Mouse (Mus musculus) limb, embryonic 15.5 days (tissue): ENCODE measurements at regions not wholly inside any gene's neighbourhood (a gene's known extent, or its start where the extent isn't known, plus 50 kb on each side); places are given as distances from the start of the nearest gene placed in this dataset.

Experiments used
- ATAC-seq: fragments of 200-750 bp; cut with Nextera tagmentation; 2 replicates; pipeline ENCODE4 v1.8.0; 2017; ENCODE audit warnings: low read depth, moderate TSS enrichment; ENCODE audit not compliant: insufficient number of reproducible peaks, low FRiP score, low TSS enrichment
- H3K27ac ChIP-seq: fragments of 300-500 bp; sonication (generic); 2 replicates; pipeline ENCODE4 v1.5.1; 2015; ENCODE audit warnings: moderate library complexity, mild to moderate bottlenecking, inconsistent platforms
- H3K27me3 ChIP-seq: fragments of 300-500 bp; sonication (generic); 2 replicates; pipeline ENCODE4 v1.6.1; 2015; ENCODE audit warnings: inconsistent platforms
- H3K36me3 ChIP-seq: fragments of 300-500 bp; sonication (generic); 2 replicates; pipeline ENCODE4 v1.6.1; 2015; ENCODE audit warnings: inconsistent platforms
- H3K4me1 ChIP-seq: fragments of 300-500 bp; sonication (generic); 2 replicates; pipeline ENCODE4 v1.6.1; 2015; ENCODE audit warnings: inconsistent platforms
- H3K4me2 ChIP-seq: fragments of 300-500 bp; sonication (generic); 2 replicates; pipeline ENCODE4 v1.6.1; 2015; ENCODE audit warnings: mild to moderate bottlenecking, inconsistent platforms
- H3K4me3 ChIP-seq: fragments of 300-500 bp; sonication (generic); 2 replicates; pipeline ENCODE4 v1.5.1; 2015; ENCODE audit warnings: mild to moderate bottlenecking, inconsistent platforms
- H3K9ac ChIP-seq: fragments of 300-500 bp; sonication (generic); 2 replicates; pipeline ENCODE4 v1.6.1; 2015; ENCODE audit warnings: inconsistent platforms
- H3K9me3 ChIP-seq: fragments of 300-500 bp; sonication (generic); 2 replicates; pipeline ENCODE4 v1.6.1; 2016; ENCODE audit warnings: inconsistent platforms
- WGBS: fragments of 180-500 bp; shearing (Covaris S2); methylation state at CpG from one replicate; pipeline ENCODE4 v1.1.7; 2015; 5-methylcytosine and 5-hydroxymethylcytosine counted together

GRCm38 (mm10) chr2:124751832-124752231 lies 316.1 kb upstream of the Slc24a5 start:
- no peak for ATAC-seq
- Histone ChIP-seq H3K9ac (no peak overlapping the region), H3K27ac (no peak overlapping the region), H3K4me3 (no peak overlapping the region), H3K27me3 (no peaks in the 10 kb centered on the region), H3K4me1 (no peaks in the 10 kb centered on the region), H3K9me3 (no peaks in the 10 kb centered on the region), H3K36me3 (no peaks in the 10 kb centered on the region), H3K4me2 (no peak overlapping the region)
- WGBS: 81% methylated on average over 4 of the region's 4 CpGs

GRCm38 (mm10) chr2:124753717-124754116 lies 314.2 kb upstream of the Slc24a5 start:
- no peak for ATAC-seq
- Histone ChIP-seq H3K4me1 (no peaks in the 10 kb centered on the region), H3K4me2 (no peak overlapping the region), H3K27ac (no peak overlapping the region), H3K4me3 (no peak overlapping the region), H3K36me3 (no peaks in the 10 kb centered on the region), H3K27me3 (no peaks in the 10 kb centered on the region), H3K9ac (no peak overlapping the region), H3K9me3 (no peaks in the 10 kb centered on the region)
- WGBS: 79% methylated on average over 5 of the region's 5 CpGs

- no peak overlapping the region for H3K4me2 ChIP-seq
- 90% methylated on average over 4 of the region's 4 CpGs for WGBS
- no peaks in the 10 kb centered on the region for H3K36me3 ChIP-seq
- H3K27me3 ChIP-seq: no peaks in the 10 kb centered on the region
- H3K4me1 ChIP-seq: no peaks in the 10 kb centered on the region
- no peak overlapping the region for H3K9ac ChIP-seq
- no peak overlapping the region for H3K4me3 ChIP-seq
- H3K27ac ChIP-seq: no peak overlapping the region
- no peaks in the 10 kb centered on the region for H3K9me3 ChIP-seq
- no peak for ATAC-seq
These were observed 312.7 kb upstream of the Slc24a5 start for GRCm38 (mm10) chr2:124755244-124755643.

GRCm38 (mm10) chr2:124758992-124759391 lies 308.9 kb upstream of the Slc24a5 start:
- ATAC-seq: no peak
- no peak overlapping the region for H3K27ac ChIP-seq
- H3K27me3 ChIP-seq: no peaks in the 10 kb centered on the region
- no peak overlapping the region for H3K4me2 ChIP-seq
- H3K36me3 ChIP-seq: no peaks in the 10 kb centered on the region
- no peaks in the 10 kb centered on the region for H3K4me1 ChIP-seq
- H3K4me3 ChIP-seq: no peak overlapping the region
- 83% methylated on average over 2 of the region's 2 CpGs for WGBS
- no peak overlapping the region for H3K9ac ChIP-seq
- H3K9me3 ChIP-seq: no peaks in the 10 kb centered on the region

- ATAC-seq: no peak
- 53% methylated on average over 7 of the region's 7 CpGs for WGBS
- Histone ChIP-seq H3K4me2 (no peak overlapping the region), H3K4me3 (no peak overlapping the region), H3K27me3 (no peaks in the 10 kb centered on the region), H3K9ac (no peak overlapping the region), H3K27ac (no peak overlapping the region), H3K4me1 (no peaks in the 10 kb centered on the region), H3K36me3 (no peaks in the 10 kb centered on the region), H3K9me3 (no peaks in the 10 kb centered on the region)
These were observed 304.3 kb upstream of the Slc24a5 start for GRCm38 (mm10) chr2:124763650-124764049.

- H3K27me3 ChIP-seq: no peaks in the 10 kb centered on the region
- no peaks in the 10 kb centered on the region for H3K9me3 ChIP-seq
- H3K9ac ChIP-seq: no peak overlapping the region
- no peak overlapping the region for H3K4me2 ChIP-seq
- no peak overlapping the region for H3K4me3 ChIP-seq
- 57% methylated on average over 10 of the region's 10 CpGs for WGBS
- H3K4me1 ChIP-seq: no peaks in the 10 kb centered on the region
- H3K27ac ChIP-seq: no peak overlapping the region
- ATAC-seq: no peak
- no peaks in the 10 kb centered on the region for H3K36me3 ChIP-seq
These were observed 303.6 kb upstream of the Slc24a5 start for GRCm38 (mm10) chr2:124764186-124764910.

- no peaks in the 10 kb centered on the region for H3K27me3 ChIP-seq
- H3K36me3 ChIP-seq: no peaks in the 10 kb centered on the region
- no peak for ATAC-seq
- no peak overlapping the region for H3K9ac ChIP-seq
- no peaks in the 10 kb centered on the region for H3K4me1 ChIP-seq
- 88% methylated on average over 6 of the region's 6 CpGs for WGBS
- no peak overlapping the region for H3K4me2 ChIP-seq
- no peak overlapping the region for H3K4me3 ChIP-seq
- no peak overlapping the region for H3K27ac ChIP-seq
- H3K9me3 ChIP-seq: no peaks in the 10 kb centered on the region
These were observed 298.5 kb upstream of the Slc24a5 start for GRCm38 (mm10) chr2:124769267-124769967.

GRCm38 (mm10) chr2:124770028-124770427 lies 297.9 kb upstream of the Slc24a5 start:
- 85% methylated on average over 2 of the region's 2 CpGs for WGBS
- H3K4me3 ChIP-seq: no peak overlapping the region
- no peaks in the 10 kb centered on the region for H3K9me3 ChIP-seq
- H3K9ac ChIP-seq: no peak overlapping the region
- no peaks in the 10 kb centered on the region for H3K36me3 ChIP-seq
- no peak overlapping the region for H3K4me2 ChIP-seq
- no peaks in the 10 kb centered on the region for H3K27me3 ChIP-seq
- no peak overlapping the region for H3K27ac ChIP-seq
- no peaks in the 10 kb centered on the region for H3K4me1 ChIP-seq
- no peak for ATAC-seq

GRCm38 (mm10) chr2:124772055-124772708 lies 295.7 kb upstream of the Slc24a5 start:
- no peaks in the 10 kb centered on the region for H3K27me3 ChIP-seq
- H3K4me1 ChIP-seq: no peaks in the 10 kb centered on the region
- ATAC-seq: no peak
- 41% methylated on average over 11 of the region's 11 CpGs for WGBS
- no peak overlapping the region for H3K27ac ChIP-seq
- no peak overlapping the region for H3K4me3 ChIP-seq
- H3K9ac ChIP-seq: no peak overlapping the region
- no peaks in the 10 kb centered on the region for H3K36me3 ChIP-seq
- no peaks in the 10 kb centered on the region for H3K9me3 ChIP-seq
- no peak overlapping the region for H3K4me2 ChIP-seq

GRCm38 (mm10) chr2:124775737-124776136 lies 292.2 kb upstream of the Slc24a5 start:
- Histone ChIP-seq H3K27me3 (no peaks in the 10 kb centered on the region), H3K4me2 (no peak overlapping the region), H3K36me3 (no peaks in the 10 kb centered on the region), H3K9ac (no peak overlapping the region), H3K4me1 (no peaks in the 10 kb centered on the region), H3K27ac (no peak overlapping the region), H3K9me3 (no peaks in the 10 kb centered on the region), H3K4me3 (no peak overlapping the region)
- 54% methylated on average over 3 of the region's 3 CpGs for WGBS
- ATAC-seq: no peak

- WGBS: 57% methylated on average over 7 of the region's 7 CpGs
- no peak overlapping the region for H3K4me2 ChIP-seq
- no peak for ATAC-seq
- no peaks in the 10 kb centered on the region for H3K27me3 ChIP-seq
- H3K9me3 ChIP-seq: no peaks in the 10 kb centered on the region
- no peak overlapping the region for H3K27ac ChIP-seq
- no peak overlapping the region for H3K4me3 ChIP-seq
- H3K36me3 ChIP-seq: no peaks in the 10 kb centered on the region
- no peaks in the 10 kb centered on the region for H3K4me1 ChIP-seq
- H3K9ac ChIP-seq: no peak overlapping the region
These were observed 275.3 kb upstream of the Slc24a5 start for GRCm38 (mm10) chr2:124792633-124793036.

GRCm38 (mm10) chr2:124811709-124812108 lies 256.2 kb upstream of the Slc24a5 start:
- Histone ChIP-seq H3K27me3 (no peaks in the 10 kb centered on the region), H3K4me1 (no peaks in the 10 kb centered on the region), H3K27ac (no peak overlapping the region), H3K36me3 (no peaks in the 10 kb centered on the region), H3K4me2 (no peak overlapping the region), H3K9ac (no peak overlapping the region), H3K4me3 (no peak overlapping the region), H3K9me3 (no peaks in the 10 kb centered on the region)
- WGBS: 67% methylated on average over 8 of the region's 8 CpGs
- ATAC-seq: no peak
